ENCODE assay signal across 8 mouse cellular contexts in the genomic region with DNA sequence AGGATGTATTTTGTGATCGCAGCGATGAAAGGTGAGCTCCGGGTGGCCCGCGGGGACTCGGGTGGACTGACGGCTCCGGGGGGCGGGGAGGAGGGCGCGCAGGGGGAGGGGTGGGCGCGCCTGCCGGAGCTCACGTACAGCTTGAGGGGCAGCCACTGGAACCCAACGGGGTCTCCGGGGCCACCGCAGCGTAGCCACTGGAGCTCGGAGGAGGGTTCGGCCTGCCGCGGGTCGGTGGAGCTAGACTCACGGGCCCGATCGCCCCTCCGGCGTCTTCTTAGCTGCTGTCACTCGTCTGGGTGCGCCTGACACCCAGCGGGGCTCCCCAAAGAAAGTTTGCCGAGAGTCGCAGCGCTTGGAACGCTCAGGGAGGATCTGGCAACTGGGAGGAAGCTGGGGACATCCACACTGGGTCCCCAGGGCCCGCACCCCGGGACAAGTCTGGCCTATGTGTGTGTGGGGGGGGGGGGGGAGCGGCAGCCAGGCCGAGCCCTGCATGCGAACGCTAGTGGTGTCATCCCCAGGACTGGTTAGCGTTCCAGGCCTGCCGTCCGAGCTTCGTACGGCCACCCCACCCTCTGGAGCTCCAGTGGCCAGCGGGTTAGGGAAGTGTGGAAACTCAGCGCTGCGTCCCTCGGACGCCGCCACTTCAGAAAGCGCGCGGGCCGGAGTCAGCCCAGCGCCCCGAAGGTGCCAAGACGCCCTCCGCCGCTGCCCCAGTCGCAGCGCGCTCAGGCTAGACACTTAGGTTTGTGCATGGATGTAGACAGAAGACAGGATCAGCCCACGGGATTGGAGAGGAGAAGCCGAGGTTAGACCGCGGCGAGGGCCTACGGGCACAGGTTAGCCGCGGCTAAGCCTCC.
DNase-seq lines count a peak whose midpoint lies in the region; ATAC-seq and TF ChIP-seq lines count a peak whose summit lies in the region.

No protein-coding gene starts in this region.

- peak overlapping the region; percentile 46 for H3K9ac ChIP-seq in neural tube, embryonic 14.5 days (replicated peaks; ENCODE audit: low read depth, low read length)

- under 1% methylated on average over 71 of the region's 73 CpGs for whole genome bisulfite sequencing in spleen, adult 2 months
- whole genome bisulfite sequencing in lung, adult 2 months: under 1% methylated on average over 67 of the region's 73 CpGs
- under 1% methylated on average over 59 of the region's 73 CpGs for WGBS in neural tube, embryonic 14.5 days

- peak; percentile 78 for ATAC-seq in neural tube, embryonic 14.5 days (ENCODE audit: low read depth)

- no peak overlapping the region for H3K27ac ChIP-seq in spleen, adult 2 months (ENCODE audit: insufficient read depth, low read length)
- no peak overlapping the region for H3K27ac ChIP-seq in neural tube, embryonic 14.5 days (ENCODE audit: low read depth, low read length)

- no peaks in the 10 kb centered on the region for H3K9me3 ChIP-seq in neural tube, embryonic 14.5 days (ENCODE audit: control insufficient read depth, low read length)

- TF ChIP-seq CTCF in spleen, adult 2 months (IDR thresholded peaks at IDR 0.05; ENCODE audit: extremely low read depth, insufficient read depth, insufficient read length, insufficient replicate concordance): no peak
- TF ChIP-seq CTCF in lung, adult 2 months (IDR thresholded peaks at IDR 0.05; ENCODE audit: insufficient read depth, low read length): no peak

- no peaks in the 10 kb centered on the region for H3K36me3 ChIP-seq in spleen, adult 2 months (ENCODE audit: control insufficient read depth, insufficient read depth, low read length)
- no peaks in the 10 kb centered on the region for H3K36me3 ChIP-seq in neural tube, embryonic 14.5 days (ENCODE audit: control insufficient read depth, insufficient read depth, low read length)

- peaks cover 4% of the 10 kb centered on the region; the same call in 1 of the 2 replicates for H3K4me1 ChIP-seq in spleen, adult 2 months (ENCODE audit: control insufficient read depth, insufficient read depth, insufficient read length)
- peaks cover 5% of the 10 kb centered on the region; the same call in 1 of the 2 replicates for H3K4me1 ChIP-seq in lung, adult 2 months (ENCODE audit: control insufficient read depth, insufficient read depth, low read length)
- H3K4me1 ChIP-seq in neural tube, embryonic 14.5 days (ENCODE audit: control insufficient read depth, insufficient read depth, low read length): peaks cover 16% of the 10 kb centered on the region

- H3K27me3 ChIP-seq in spleen, adult 2 months (ENCODE audit: control insufficient read depth, insufficient read depth, low read length): peaks cover 7% of the 10 kb centered on the region
- H3K27me3 ChIP-seq in neural tube, embryonic 14.5 days (ENCODE audit: control insufficient read depth, insufficient read depth, low read length): peaks cover 22% of the 10 kb centered on the region

- intact Hi-C loops in gastrocnemius, postnatal 14 days (cut with DNase I; ENCODE audit: low total_unique reads): loop anchor here (10.0 kb wide), 1 partner anchor 335 kb away; no protein-coding TSS in a partner anchor

- H3K4me3 ChIP-seq in spleen, adult 2 months (ENCODE audit: extremely low read depth, insufficient read depth, insufficient read length): peak overlapping the region; percentile 66
- H3K4me3 ChIP-seq in lung, adult 2 months (replicated peaks; ENCODE audit: extremely low read depth, low read depth, low read length): peak overlapping the region; percentile 93
- H3K4me3 ChIP-seq in neural tube, embryonic 14.5 days (ENCODE audit: low read depth, low read length): peak overlapping the region; percentile 50

- peak overlapping the region; percentile 98 for H3K4me2 ChIP-seq in neural tube, embryonic 14.5 days (ENCODE audit: low read depth, low read length)

- TF ChIP-seq POLR2A in spleen, adult 2 months (IDR thresholded peaks at IDR 0.05; ENCODE audit: low read depth, low read length): no peak
- 0 out of 2 replicates have a peak, but pooled peaks have one; percentile 23 for TF ChIP-seq POLR2A in lung, adult 2 months (IDR thresholded peaks at IDR 0.05; ENCODE audit: borderline replicate concordance, extremely low read depth, low read depth, low read length)

- DNase-seq in spleen, adult 2 months (ENCODE audit: low read depth in 1 of 2, low spot score in 2 of 2): no peak
- no peak for DNase-seq in spleen, postnatal 4 days (ENCODE audit: low spot score in 2 of 2)
- peak; percentile 66 for DNase-seq in cerebellum, adult 9-11 months
- DNase-seq in gastrocnemius, postnatal 14 days: peak; percentile 49
- DNase-seq in kidney, adult 11 months: peak; percentile 32
- peak; percentile 67 for DNase-seq in lung, adult 2 months
- peak; percentile 30 to 37 for DNase-seq in urinary bladder, postnatal 36 days (ENCODE audit: low spot score in 2 of 2)

Comparison
In these comparisons a context has a peak if more than half of its experiments do, and no peak if none do; other contexts are left out.
1. DNase-seq: peak in cerebellum, adult 9-11 months (single experiment), gastrocnemius, postnatal 14 days (single experiment), kidney, adult 11 months (single experiment), lung, adult 2 months (single experiment) and urinary bladder, postnatal 36 days (2 of 2); none in spleen, adult 2 months (0 of 2) and spleen, postnatal 4 days (0 of 2).
2. Peak in every context shown above with its lines, with median percentiles within 50 percentile points of each other: H3K4me3 ChIP-seq.